Mouse (Mus musculus): ENCODE measurements at regions not wholly inside any gene's neighbourhood (a gene's known extent, or its start where the extent isn't known, plus 50 kb on each side); places are given as distances from the start of the nearest gene placed in this dataset.

DNA sequence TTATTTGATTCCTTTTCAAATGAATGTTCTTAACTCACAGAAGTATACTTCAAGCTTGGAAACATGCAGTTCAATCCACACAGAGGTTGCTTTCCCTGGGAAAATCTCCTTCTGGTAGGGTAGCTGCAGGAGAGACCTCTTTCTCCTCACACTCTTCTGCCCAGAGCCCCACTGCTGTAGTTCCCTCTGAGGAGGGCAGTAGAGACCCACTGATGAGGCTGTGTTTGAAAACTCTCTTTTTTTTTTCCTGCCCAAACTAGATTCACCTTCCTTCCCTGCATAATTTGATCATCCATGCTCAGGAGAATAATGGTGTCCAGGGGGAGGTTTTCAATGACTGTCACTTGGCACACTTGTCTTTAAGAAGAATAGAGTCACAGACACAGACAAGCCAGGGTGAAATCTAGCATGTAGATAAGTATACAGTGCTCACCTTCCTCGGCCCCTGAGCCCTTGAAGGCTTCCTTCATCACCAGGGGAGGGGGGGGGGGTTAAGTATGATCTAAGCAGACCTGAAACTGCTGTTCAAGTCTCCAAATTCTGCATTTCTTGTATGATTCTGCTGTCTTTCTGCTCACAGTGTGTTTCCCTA lies 457.3 kb upstream of the Nrsn1 start:
- no peak overlapping the region for H3K4me2 ChIP-seq (ENCODE audit: low read depth)
- H3K79me2 ChIP-seq (ENCODE audit: control insufficient read depth, insufficient read depth) = no peaks in the 10 kb centered on the region
- no peaks in the 10 kb centered on the region for H3K36me3 ChIP-seq (ENCODE audit: control insufficient read depth, insufficient read depth)
- no peak overlapping the region for H3ac ChIP-seq (ENCODE audit: control insufficient read depth, insufficient read length)
- no peak overlapping the region for H3K4me3 ChIP-seq
- TF ChIP-seq E2F4 (IDR thresholded peaks at IDR 0.05; ENCODE audit: insufficient read depth) (no peak), TCF12 (IDR thresholded peaks at IDR 0.05; ENCODE audit: insufficient read depth, poor library complexity, severe bottlenecking) (no peak), REST (IDR thresholded peaks at IDR 0.05; ENCODE audit: insufficient read depth, insufficient read length) (no peak), MYOG (IDR thresholded peaks at IDR 0.05; ENCODE audit: control insufficient read depth in 1 of 3, insufficient read depth in 1 of 3, insufficient read length in 2 of 3, low read depth in 2 of 3) (no peak), MAX (IDR thresholded peaks at IDR 0.05; ENCODE audit: low read depth) (no peak), MYOD1 (IDR thresholded peaks at IDR 0.05; ENCODE audit: control insufficient read depth in 1 of 3, insufficient read length in 2 of 3, low read depth in 2 of 3) (no peak), POLR2AphosphoS2 (IDR thresholded peaks at IDR 0.05; ENCODE audit: insufficient read length, low read depth) (no peak)
- H3K27me3 ChIP-seq (ENCODE audit: control insufficient read depth, insufficient read depth, insufficient read length) = no peaks in the 10 kb centered on the region

DNA sequence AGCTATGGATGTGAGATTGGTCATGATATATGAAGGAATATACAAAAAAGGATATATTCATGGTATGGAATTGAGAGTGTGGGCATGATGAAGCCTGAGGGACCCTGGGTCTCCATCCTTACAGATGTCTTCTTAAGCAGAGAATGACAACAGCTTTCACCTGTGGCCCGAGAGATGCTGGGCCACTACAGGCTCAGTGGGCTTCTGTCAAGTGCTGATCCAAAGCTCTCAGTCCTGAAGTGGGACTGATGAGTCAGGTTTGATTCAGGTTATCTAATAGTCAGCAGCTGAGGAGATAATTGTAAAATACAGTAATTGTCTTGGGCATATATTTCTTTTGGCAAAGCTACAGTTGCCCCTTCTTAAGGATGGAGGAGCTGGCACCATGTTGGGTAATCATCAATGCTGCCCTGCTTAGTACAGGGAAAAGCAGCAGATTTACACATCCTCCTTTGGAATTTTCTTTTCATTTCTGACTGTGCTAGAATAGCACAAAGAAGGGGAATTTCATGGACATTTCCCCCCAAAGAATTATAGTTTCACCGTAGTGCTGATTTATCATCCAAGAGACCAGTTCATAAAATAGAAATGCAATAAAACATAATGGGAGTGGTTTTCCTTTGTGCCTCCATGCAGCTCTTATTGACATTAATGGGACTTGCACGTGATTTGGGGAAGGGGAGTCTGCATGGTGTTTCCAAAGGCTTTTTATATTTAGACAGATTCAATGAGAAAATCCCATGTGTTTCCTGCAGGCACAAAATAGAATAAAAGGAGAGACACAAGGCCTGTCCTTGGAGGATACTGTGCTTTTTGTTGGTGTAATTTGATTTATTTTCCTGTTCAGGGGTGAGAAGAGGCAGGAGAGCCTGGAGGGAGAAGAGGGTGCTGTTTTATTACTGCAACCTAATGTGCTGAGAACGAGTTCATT lies 452.6 kb upstream of the Nrsn1 start:
- no peak for TF ChIP-seq MYOD1 (IDR thresholded peaks at IDR 0.05; ENCODE audit: control insufficient read depth in 1 of 3, insufficient read length in 2 of 3, low read depth in 2 of 3)
- Histone ChIP-seq H3ac (ENCODE audit: control insufficient read depth, insufficient read length) (no peak overlapping the region), H3K4me2 (ENCODE audit: low read depth) (no peak overlapping the region), H3K4me3 (no peak overlapping the region), H3K79me2 (ENCODE audit: control insufficient read depth, insufficient read depth) (no peaks in the 10 kb centered on the region), H3K27me3 (ENCODE audit: control insufficient read depth, insufficient read depth, insufficient read length) (no peaks in the 10 kb centered on the region), H3K36me3 (ENCODE audit: control insufficient read depth, insufficient read depth) (no peaks in the 10 kb centered on the region)

DNA sequence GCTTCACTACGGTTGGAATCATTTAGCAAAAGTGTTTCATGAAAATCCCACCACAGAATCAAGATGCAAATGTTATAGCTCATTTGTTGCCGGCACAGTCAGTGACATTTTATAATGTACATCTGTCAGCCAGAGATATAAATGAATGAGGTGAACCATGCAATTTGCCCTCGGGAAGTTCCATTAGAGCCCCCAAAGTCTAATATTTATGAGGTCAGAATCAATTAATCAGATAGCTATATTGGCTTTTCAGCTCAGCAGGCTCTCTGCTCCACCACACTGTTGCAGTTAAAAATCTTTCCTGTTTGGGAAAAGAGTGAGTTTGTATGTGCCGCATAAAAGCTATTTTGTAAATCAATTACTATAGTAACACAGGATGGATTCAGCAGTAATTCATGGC lies 430.7 kb upstream of the Nrsn1 start:
- TF ChIP-seq CEBPB (IDR thresholded peaks at IDR 0.05; ENCODE audit: insufficient read depth, poor library complexity, severe bottlenecking) (no peak), SRF (IDR thresholded peaks at IDR 0.05; ENCODE audit: control insufficient read depth, insufficient read length, low read depth) (no peak), MYOD1 (IDR thresholded peaks at IDR 0.05; ENCODE audit: control insufficient read depth in 1 of 3, insufficient read length in 2 of 3, low read depth in 2 of 3) (no peak), USF1 (IDR thresholded peaks at IDR 0.05; ENCODE audit: low read depth) (no peak), TCF12 (IDR thresholded peaks at IDR 0.05; ENCODE audit: insufficient read depth, poor library complexity, severe bottlenecking) (no peak), POLR2AphosphoS2 (IDR thresholded peaks at IDR 0.05; ENCODE audit: insufficient read length, low read depth) (no peak), MAX (IDR thresholded peaks at IDR 0.05; ENCODE audit: low read depth) (no peak), REST (IDR thresholded peaks at IDR 0.05; ENCODE audit: insufficient read depth, insufficient read length) (no peak), MYOG (IDR thresholded peaks at IDR 0.05; ENCODE audit: control insufficient read depth in 1 of 3, insufficient read depth in 1 of 3, insufficient read length in 2 of 3, low read depth in 2 of 3) (no peak), POLR2A (IDR thresholded peaks at IDR 0.05; ENCODE audit: insufficient read length, low read depth) (no peak), E2F4 (IDR thresholded peaks at IDR 0.05; ENCODE audit: insufficient read depth) (no peak), TCF3 (IDR thresholded peaks at IDR 0.05; ENCODE audit: insufficient read length, low read depth) (no peak)
- no peak overlapping the region for H3ac ChIP-seq (ENCODE audit: control insufficient read depth, insufficient read length)
- H3K36me3 ChIP-seq (ENCODE audit: control insufficient read depth, insufficient read depth) = no peaks in the 10 kb centered on the region
- H3K27me3 ChIP-seq (ENCODE audit: control insufficient read depth, insufficient read depth, insufficient read length) = no peaks in the 10 kb centered on the region
- no peak overlapping the region for H3K4me2 ChIP-seq (ENCODE audit: low read depth)
- no peak overlapping the region for H3K4me3 ChIP-seq
- H3K79me2 ChIP-seq (ENCODE audit: control insufficient read depth, insufficient read depth) = no peaks in the 10 kb centered on the region

DNA sequence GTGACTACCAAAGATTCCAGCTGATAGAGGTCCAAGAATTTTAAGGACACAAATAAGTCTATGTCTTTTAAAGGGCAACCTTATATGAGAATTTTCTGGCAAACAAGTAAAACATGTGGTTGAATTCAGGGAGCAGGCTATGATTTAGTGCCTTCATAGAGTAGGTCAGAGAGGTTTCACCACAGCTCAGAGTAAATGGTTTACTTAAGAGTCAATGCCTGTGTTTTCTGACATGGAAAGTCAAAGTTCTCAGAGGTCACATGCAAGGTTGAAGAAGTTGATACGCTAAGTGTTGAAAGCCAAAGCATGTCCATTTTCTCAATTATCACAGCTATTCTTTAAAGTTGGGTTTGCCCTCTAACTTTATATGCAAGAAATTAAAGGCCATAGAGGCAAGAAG lies 425.7 kb upstream of the Nrsn1 start:
- TF ChIP-seq E2F4 (IDR thresholded peaks at IDR 0.05; ENCODE audit: insufficient read depth) (no peak), MAX (IDR thresholded peaks at IDR 0.05; ENCODE audit: low read depth) (no peak), TCF3 (IDR thresholded peaks at IDR 0.05; ENCODE audit: insufficient read length, low read depth) (no peak), USF1 (IDR thresholded peaks at IDR 0.05; ENCODE audit: low read depth) (no peak), MYOG (IDR thresholded peaks at IDR 0.05; ENCODE audit: control insufficient read depth in 1 of 3, insufficient read depth in 1 of 3, insufficient read length in 2 of 3, low read depth in 2 of 3) (no peak), REST (IDR thresholded peaks at IDR 0.05; ENCODE audit: insufficient read depth, insufficient read length) (no peak), CEBPB (IDR thresholded peaks at IDR 0.05; ENCODE audit: insufficient read depth, poor library complexity, severe bottlenecking) (no peak), POLR2AphosphoS2 (IDR thresholded peaks at IDR 0.05; ENCODE audit: insufficient read length, low read depth) (no peak), POLR2A (IDR thresholded peaks at IDR 0.05; ENCODE audit: insufficient read length, low read depth) (no peak), SRF (IDR thresholded peaks at IDR 0.05; ENCODE audit: control insufficient read depth, insufficient read length, low read depth) (no peak), MYOD1 (IDR thresholded peaks at IDR 0.05; ENCODE audit: control insufficient read depth in 1 of 3, insufficient read length in 2 of 3, low read depth in 2 of 3) (no peak), TCF12 (IDR thresholded peaks at IDR 0.05; ENCODE audit: insufficient read depth, poor library complexity, severe bottlenecking) (no peak)

More for the DNA sequence above, 425.7 kb upstream of the Nrsn1 start:
- no peak overlapping the region for H3K4me2 ChIP-seq (ENCODE audit: low read depth)
- H3ac ChIP-seq (ENCODE audit: control insufficient read depth, insufficient read length) = no peak overlapping the region
- H3K4me3 ChIP-seq = no peak overlapping the region
- no peaks in the 10 kb centered on the region for H3K27me3 ChIP-seq (ENCODE audit: control insufficient read depth, insufficient read depth, insufficient read length)
- H3K79me2 ChIP-seq (ENCODE audit: control insufficient read depth, insufficient read depth) = no peaks in the 10 kb centered on the region
- H3K36me3 ChIP-seq (ENCODE audit: control insufficient read depth, insufficient read depth) = no peaks in the 10 kb centered on the region

Measured in myocyte (in vitro differentiated cells).